Mouse (Mus musculus) mouse embryonic stem cell (cell line): ENCODE data around the gene Ypel4.

Source experiments
- in situ Hi-C, 2 experiments: fragments of 300-500 bp; cut with MboI; formaldehyde crosslinking; loops; 1 replicate in 1 of 2; 3 replicates in 1 of 2; pipeline ENCODE4 v1.14.3; 2019 to 2020; ENCODE audit warnings: low sequenced_read_pairs in 2 of 2, low pct_unique_long_range_greater_than_20kb in 1 of 2, mixed read lengths in 1 of 2; ENCODE audit not compliant: unreplicated experiment in 1 of 2

The Ypel4 gene

GRCm38 (mm10) chr2:84733579-84734300 lies at the start of gene Ypel4:
TSS of gene Ypel4 (plus strand) at chr2:84734058.
- in situ Hi-C loops, result no loop called here

- in situ Hi-C loops, result no loop called here
Measured at GRCm38 (mm10) chr2:84688080-84688844, 45.6 kb upstream of the Ypel4 start.

- in situ Hi-C loops, result no loop called here
Measured at GRCm38 (mm10) chr2:84690050-84690449, 43.8 kb upstream of the Ypel4 start.

- in situ Hi-C loops, result no loop called here
Measured at GRCm38 (mm10) chr2:84695007-84695695, 38.7 kb upstream of the Ypel4 start.

- in situ Hi-C loops, result no loop called here
Measured at GRCm38 (mm10) chr2:84703497-84703896, 30.4 kb upstream of the Ypel4 start.

- in situ Hi-C loops, result no loop called here
Measured at GRCm38 (mm10) chr2:84704329-84704728, 29.5 kb upstream of the Ypel4 start.

- in situ Hi-C loops, result no loop called here
Measured at GRCm38 (mm10) chr2:84705295-84705694, 28.6 kb upstream of the Ypel4 start.

- in situ Hi-C loops, result no loop called here
Measured at GRCm38 (mm10) chr2:84707523-84707922, 26.3 kb upstream of the Ypel4 start.

- in situ Hi-C loops, result no loop called here
Measured at GRCm38 (mm10) chr2:84711898-84712297, 22.0 kb upstream of the Ypel4 start.

- in situ Hi-C loops, result no loop called here
Measured at GRCm38 (mm10) chr2:84714422-84714810, 19.4 kb upstream of the Ypel4 start.

GRCm38 (mm10) chr2:84714811-84715561 lies 18.9 kb upstream of the Ypel4 start, which contains the start of gene Zdhhc5:
TSS of gene Zdhhc5 (minus strand) at chr2:84715180.
- in situ Hi-C loops, result no loop called here

GRCm38 (mm10) chr2:84715562-84716361 lies 18.1 kb upstream of the Ypel4 start:
- in situ Hi-C loops, result no loop called here

GRCm38 (mm10) chr2:84716423-84717355 lies 17.2 kb upstream of the Ypel4 start:
- in situ Hi-C loops, result no loop called here

- in situ Hi-C loops, result no loop called here
Measured at GRCm38 (mm10) chr2:84717357-84717756, 16.5 kb upstream of the Ypel4 start.

GRCm38 (mm10) chr2:84720718-84721117 lies 13.1 kb upstream of the Ypel4 start:
- in situ Hi-C loops, result no loop called here

GRCm38 (mm10) chr2:84721182-84721581 lies 12.7 kb upstream of the Ypel4 start:
- in situ Hi-C loops, result no loop called here

- in situ Hi-C loops, result no loop called here
Measured at GRCm38 (mm10) chr2:84723856-84724255, 10.0 kb upstream of the Ypel4 start.
